In the genomic region with DNA sequence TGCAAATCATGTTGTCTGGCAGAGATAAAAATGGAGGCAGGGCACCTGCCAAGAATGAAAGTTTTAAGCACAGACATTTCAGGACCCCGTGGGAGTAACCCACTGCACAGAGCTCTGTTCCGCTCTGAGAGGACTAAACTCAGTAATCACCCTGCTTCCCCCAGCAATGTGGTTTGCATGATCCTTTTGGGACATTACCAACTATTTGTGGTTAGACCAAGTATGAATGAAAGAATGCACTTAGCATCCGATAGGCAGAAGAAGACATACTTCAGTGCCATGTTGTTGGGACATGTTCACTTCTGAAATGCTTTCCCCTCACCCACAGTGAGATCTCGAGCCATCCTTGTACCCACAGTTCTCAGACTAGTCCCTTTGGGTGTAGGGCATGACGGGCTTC, we compare ENCODE assay signal across 21 mouse cellular contexts. TPM values are rescaled to one million over a fixed set of nuclear protein-coding genes. Genes with fewer than 3 reads are reported as not detected.
"Had no signal": no experiment of that assay in that cellular context is flagged by ENCODE, and none has a peak within 500 bp of the region (broad histone marks: within the 10 kb centered on the region; RNA-seq: fewer than 3 reads in every experiment).

No protein-coding gene starts in this region.

- ATAC-seq: liver, postnatal 0 days; midbrain, embryonic 13.5 days; midbrain, embryonic 16.5 days had no signal

- H3K36me3 ChIP-seq: kidney, embryonic 15.5 days; limb, embryonic 12.5 days; limb, embryonic 15.5 days; midbrain, embryonic 10.5 days; midbrain, embryonic 13.5 days; stomach, embryonic 15.5 days had no signal

- DNase-seq: kidney, adult 8-10 months; kidney, postnatal 10 days; kidney, postnatal 4 days; left cerebral cortex, postnatal 4 days; liver, postnatal 0 days; lung, embryonic 14.5 days; lung, postnatal 36 days; right cerebral cortex, adult 18-20 months; right cerebral cortex, postnatal 14 days; right cerebral cortex, postnatal 4 days; thymus, postnatal 25 days had no signal

- H3K27me3 ChIP-seq: kidney, embryonic 15.5 days; limb, embryonic 12.5 days; limb, embryonic 15.5 days; megakaryocyte, embryonic 14.5 days; midbrain, embryonic 13.5 days; stomach, embryonic 15.5 days had no signal

- H3K4me3 ChIP-seq: kidney, embryonic 15.5 days; limb, embryonic 12.5 days; limb, embryonic 15.5 days; megakaryocyte, embryonic 14.5 days; midbrain, embryonic 10.5 days; midbrain, embryonic 13.5 days; stomach, embryonic 15.5 days had no signal

- H3K9me3 ChIP-seq: kidney, embryonic 15.5 days; limb, embryonic 12.5 days; limb, embryonic 15.5 days; midbrain, embryonic 10.5 days; midbrain, embryonic 13.5 days; stomach, embryonic 15.5 days had no signal

- H3K4me2 ChIP-seq: kidney, embryonic 15.5 days; limb, embryonic 12.5 days; limb, embryonic 15.5 days; liver, embryonic 11.5 days; lung, embryonic 14.5 days; midbrain, embryonic 13.5 days; stomach, embryonic 15.5 days had no signal

- H3K4me1 ChIP-seq: kidney, embryonic 15.5 days; limb, embryonic 12.5 days; megakaryocyte, embryonic 14.5 days; midbrain, embryonic 10.5 days; midbrain, embryonic 13.5 days; stomach, embryonic 15.5 days had no signal

- H3K9ac ChIP-seq: kidney, embryonic 15.5 days; limb, embryonic 12.5 days; limb, embryonic 15.5 days; liver, embryonic 14.5 days; liver, postnatal 0 days; lung, embryonic 14.5 days; midbrain, embryonic 13.5 days; stomach, embryonic 15.5 days had no signal

- H3K27ac ChIP-seq: kidney, embryonic 15.5 days; limb, embryonic 12.5 days; limb, embryonic 15.5 days; liver, embryonic 14.5 days; midbrain, embryonic 10.5 days; midbrain, embryonic 13.5 days; stomach, embryonic 15.5 days had no signal

RNA-seq across cellular contexts. Expression of gene Sh3rf3, which starts 24.3 kb away (rescaled TPM):
- polyA plus RNA-seq: liver, embryonic 11.5 days; liver, embryonic 14.5 days; liver, postnatal 0 days had no signal
